Mouse (Mus musculus) spleen, postnatal 14 days (tissue): ENCODE data around the gene Rad54l2.

Source experiments
- DNase-seq, 2 experiments: peaks; one replicate each; pipeline ENCODE4 v3.0.0; 2021 to 2022; ENCODE audit warnings: low spot score in 2 of 2

Gene Rad54l2

DNA sequence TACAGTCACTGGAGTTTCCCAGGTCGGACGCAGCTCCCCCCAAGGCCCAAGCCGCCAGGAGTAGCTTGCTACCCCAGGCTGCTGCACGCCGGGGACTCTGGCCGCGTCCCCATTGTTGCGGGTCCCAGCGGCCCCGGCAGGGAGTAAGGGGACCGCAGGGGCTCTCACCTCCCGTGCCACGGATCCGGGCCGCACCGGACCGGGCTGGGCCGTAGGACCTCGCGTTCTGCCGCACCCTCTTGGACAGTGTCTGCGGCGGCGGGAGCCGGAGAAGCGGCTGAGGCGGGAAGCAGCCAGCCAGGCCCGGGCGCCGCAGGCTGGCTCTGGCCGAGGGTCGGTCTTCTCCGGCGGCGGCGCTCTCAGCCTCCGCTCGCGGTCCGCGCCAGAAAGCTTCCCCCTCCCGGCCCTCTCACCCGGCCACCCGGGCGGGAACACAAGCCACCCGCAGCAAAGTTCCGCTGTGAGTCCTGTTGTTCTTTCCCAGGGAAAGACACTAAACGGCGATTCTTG, at the start of gene Rad54l2:
TSS of gene Rad54l2 (minus strand) at position 383 of the 510 bp plus-strand sequence.
- peak; percentile 73 to 82 for DNase-seq

DNA sequence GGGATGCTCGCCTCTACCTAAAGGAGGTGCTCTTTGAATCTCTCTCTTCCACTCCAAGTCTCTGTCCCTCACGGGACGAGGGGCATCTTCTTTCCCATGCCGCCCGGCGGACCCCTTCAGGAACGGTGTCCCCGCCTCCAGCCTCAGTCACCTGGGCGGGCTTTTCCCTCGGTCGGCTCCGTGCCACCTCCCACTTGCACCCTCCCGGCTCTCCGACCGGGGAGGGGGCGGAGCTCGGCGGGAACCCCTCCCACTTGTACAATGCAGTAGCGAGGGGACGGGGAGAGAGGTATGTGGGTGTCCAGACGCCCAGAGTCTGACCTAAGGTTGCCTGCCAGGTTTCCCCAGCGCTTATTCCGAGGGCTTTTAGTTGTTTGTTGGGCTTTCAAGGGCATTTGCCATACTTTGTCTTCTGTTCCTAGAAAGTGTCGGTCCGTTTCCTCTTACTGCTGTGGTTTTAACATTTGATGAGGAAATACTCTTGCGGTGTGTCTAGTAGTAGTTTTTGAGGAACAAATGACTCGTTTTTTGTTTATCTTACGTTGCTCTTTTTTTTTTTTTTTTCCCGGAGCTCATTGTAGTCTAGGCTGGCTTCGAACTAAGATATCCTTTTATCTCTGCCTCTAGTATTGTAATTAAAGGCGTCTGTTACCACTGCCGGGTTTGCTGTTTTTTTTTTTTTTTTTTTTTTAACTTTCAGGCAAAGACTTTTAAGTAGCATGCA, 33.5 kb upstream of the Rad54l2 start:
- peak; percentile 76 to 80 for DNase-seq

DNA sequence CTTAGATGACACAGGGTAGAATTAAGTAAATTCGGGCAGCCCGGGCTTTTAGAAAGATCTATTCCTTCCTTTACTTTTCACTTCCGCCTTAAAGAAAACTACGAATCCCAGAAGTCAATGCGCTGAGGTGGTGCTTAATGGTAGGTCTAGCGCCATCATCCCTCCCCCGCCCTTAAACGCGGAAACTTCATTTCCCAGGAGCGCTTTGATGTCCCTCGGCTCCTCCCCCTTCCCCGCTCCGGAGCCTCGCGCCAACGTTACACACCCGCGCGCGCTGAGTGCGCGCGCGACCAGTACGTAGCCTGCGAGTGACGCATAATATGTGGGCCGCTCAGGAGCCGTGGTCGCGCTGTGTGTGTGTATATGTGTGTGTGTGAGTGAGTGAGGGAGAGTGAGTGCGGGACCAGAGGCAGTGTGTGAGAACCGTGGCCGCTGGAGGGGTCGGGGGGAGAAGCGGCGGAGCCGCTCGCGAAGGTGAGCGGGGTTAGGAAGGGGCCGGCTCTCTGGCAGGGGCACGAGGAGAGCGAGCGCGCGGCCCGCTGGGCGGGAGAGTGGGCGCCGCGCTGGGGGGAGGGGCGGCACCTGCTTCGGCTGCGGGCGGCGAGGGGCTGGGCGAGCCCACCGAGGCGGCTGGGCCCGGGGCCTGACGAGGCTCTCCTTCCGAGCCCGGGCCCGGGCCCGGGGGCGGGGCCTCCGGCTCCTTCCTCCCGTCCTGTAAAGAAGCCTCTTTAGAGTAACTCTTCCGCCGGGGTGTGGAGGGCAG, 32.8 kb upstream of the Rad54l2 start, which contains the start of gene Dcaf1:
TSS of gene Dcaf1 (plus strand) at position 257 of the 763 bp plus-strand sequence.
- peak; percentile 75 to 84 for DNase-seq

DNA sequence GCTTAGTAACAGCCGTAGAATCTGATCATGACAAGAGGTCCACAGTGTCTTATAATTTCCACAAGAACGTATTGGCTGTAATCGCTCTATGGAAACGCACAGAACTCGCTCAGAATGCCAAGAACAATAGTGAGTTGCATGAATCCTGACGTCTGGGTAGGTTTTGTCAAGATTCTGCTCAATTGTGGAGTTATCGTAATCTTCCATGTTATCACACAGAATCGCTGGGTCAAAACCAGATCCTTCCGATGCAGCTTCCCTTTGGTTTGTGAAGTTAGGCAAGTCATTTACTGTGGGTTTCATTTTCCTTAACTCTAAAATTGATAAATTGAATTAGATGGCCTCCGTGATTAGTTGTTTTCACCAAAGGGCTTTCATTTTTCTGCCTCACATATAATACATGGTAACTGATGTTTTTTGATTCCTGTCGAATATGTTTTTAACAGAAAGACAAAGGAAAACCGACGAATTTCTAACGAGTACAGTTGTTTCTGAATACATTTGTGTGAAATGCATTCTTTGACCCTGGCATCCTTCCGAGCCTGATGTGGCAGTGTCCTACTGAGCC, 32.1 kb upstream of the Rad54l2 start:
- no peak for DNase-seq

DNA sequence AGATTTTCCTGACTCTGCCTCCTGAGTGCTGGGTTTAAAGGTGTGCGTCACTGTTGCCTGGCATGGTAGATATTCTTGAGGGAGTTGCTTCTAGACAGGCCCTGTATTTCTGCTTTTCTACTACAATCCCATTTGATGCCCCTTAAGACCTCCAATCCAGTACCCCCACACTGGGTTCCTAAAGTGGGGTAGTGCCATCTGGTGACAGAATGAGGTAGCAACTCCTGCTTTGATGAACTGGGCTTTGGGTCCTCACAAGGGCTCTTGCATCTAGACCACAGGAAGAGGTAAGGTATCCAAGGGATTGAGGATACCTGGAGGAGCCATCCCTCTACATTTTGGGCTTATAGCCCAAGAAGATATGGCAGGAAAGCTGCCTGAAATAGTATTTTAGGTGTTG, 30.2 kb upstream of the Rad54l2 start:
- peak in 1 of 2 experiments; percentile 16 for DNase-seq

DNA sequence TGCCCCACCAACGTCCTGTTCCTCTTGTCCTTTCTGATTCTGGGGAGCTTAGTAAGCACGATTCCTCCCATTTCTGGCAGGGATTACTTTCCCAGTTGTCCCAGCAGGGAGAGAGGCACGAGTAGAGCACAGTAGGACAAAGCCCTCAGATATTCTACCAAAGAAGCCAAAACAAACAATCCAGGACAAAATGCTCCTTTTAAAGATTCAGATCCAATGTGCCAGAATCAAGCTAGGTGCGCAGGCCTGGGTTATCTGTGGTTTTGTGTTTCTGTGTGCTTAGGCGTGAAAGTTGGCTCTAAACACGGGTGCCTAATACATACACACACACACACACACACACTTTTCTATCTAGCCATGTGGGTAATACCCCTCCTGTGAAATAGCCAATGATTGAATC, 29.2 kb upstream of the Rad54l2 start:
- no peak for DNase-seq

DNA sequence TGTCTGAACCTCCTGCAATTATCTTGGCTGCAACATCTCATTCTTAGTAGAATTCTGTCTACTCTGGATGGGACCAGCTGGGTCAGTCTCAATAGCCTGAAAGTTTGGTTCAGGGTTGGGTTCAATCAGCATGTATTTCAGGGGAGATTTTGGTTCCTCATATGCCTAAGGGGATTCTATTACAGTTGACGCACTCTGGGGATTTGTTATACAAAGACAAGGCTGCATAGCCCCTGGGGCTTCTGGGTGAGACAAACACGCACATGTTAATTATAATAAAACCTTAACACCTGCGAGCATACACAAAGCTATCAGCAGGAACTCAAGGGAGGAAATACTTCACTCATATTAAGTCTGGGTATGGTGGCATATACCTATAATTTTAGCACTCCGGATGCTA, 17.5 kb upstream of the Rad54l2 start:
- no peak for DNase-seq

DNA sequence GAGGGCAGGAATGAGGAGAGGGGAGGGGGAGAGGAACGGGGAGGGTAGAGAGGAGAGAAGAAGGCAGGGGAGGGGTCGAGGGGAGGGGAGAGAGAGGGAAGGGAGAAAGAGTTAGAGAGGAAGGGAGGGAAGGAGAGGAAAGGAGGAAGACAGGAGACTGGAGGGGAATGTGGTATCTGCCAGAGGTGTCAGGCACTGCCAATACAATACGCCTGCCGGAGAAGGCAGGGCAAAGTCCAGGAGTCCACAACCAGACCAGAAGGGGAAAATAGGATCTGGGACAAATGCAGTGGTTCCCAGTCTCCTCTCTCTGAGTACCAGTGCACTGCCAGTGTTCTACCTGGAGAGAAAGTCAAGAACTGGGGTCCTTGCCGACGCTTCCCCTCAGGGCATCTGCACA, 1.8 kb upstream of the Rad54l2 start:
- no peak for DNase-seq

DNA sequence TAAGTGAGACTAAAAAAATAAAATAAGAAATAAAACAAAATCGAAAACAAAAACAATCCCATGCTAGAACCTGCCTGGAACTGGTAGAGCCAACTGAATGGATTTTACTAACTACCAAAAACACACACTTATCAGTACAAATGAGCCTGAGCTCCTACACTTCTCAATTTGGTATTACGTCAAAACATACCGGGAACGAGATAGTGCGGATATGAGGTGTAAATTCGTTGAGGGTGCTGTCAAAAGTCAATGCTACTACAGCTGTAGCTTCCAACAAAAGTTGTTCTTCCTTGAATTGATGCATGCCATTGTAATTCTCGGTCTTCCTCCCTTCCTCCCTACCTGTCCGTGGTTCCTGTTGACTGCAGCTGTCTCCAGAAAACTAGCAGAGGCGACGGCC, 369 bp upstream of the Rad54l2 start:
- DNase-seq: no peak

DNA sequence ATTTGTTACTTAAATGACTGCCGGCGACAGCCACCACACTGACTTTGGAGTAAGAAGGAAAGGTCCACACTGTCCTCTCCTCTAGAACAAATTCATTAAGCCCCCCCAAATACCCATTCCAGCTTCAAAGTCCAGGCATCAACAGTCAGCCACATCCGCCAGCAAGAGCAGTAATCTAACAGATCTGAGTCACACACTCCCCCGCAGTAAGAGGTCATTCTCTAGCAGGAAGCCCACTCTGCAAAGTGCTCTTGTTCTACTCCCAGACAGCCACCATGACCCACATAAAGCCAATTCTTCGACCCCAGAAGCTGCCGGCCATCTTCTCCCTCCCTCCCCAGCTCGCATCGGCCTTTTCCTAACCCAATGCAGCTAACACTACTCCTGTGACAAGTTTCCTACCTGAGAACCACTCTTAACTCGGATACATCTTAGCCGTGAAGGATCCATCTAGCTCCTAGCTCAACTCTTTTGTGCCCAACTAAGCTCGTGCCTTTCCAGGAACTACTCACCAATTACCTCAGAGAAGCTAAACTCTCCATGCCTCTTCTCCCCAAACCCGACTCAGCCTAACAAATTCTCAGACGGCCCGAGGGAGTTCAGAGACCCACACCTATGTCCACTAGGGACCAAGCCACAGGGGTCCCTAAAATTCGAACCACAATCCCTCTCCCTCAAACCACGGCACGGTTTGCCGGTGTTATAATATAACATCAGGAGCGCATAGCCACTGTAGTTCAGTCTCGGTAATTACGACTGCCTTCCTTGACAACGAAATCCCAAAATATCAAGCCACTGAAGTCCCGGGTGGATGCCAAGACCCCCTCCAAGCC, 799 bp downstream of the Rad54l2 start:
- no peak for DNase-seq

DNA sequence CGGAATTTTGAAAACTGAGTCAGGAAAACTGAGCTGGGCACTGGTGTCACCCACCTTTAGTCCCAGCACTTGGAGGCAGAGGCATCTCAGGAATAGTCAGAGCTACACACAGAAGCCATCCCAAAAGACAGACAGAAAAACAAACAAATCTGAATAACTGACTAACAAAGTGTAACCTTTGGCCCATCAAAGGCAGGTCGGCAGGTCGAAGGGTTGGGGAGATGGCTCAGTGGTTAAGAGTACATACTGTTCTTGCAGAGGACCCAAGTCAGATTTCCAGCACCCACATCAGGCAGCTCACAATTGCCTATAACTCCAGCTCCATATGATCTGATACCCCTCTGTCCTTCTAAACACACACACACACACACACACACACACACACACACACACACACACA, 3.8 kb downstream of the Rad54l2 start:
- no peak for DNase-seq

DNA sequence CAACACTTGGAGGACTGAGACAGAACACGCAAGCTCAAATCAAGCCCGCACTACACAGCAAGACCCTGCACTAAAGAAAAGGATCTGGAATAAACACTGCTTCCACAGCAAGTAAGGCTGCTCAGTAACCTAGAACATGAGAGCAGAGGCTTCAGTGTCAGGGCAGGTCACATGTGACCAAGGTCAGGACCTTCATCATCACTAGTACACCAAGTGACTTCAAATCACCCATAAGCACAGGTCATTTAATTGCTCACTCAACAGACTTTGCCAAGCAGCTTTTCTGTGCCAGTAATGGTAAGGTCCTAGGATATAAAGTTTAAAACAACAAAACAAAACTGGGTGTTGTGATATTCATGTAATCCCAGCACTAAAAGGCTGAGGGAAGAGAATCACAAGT, 5.4 kb downstream of the Rad54l2 start:
- DNase-seq: no peak

DNA sequence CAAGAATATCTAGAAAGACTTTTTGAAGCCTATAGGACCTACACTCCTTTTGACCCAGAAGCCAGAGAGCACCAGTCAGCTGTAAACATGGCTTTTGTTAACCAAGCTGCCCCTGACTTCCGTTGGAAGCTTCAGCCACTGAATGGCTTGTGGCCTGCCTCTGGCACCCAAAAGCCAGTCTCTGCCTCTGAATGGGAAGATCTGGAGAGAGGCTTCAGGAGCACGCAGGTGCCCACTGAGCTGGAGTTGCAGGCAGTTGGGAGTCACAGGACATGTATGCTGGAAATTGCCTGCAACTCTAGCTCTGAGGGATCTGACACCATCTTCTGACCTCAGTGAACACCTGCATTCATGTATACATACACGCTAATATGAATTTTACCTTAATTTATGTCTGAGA, 8.9 kb downstream of the Rad54l2 start:
- DNase-seq: no peak

DNA sequence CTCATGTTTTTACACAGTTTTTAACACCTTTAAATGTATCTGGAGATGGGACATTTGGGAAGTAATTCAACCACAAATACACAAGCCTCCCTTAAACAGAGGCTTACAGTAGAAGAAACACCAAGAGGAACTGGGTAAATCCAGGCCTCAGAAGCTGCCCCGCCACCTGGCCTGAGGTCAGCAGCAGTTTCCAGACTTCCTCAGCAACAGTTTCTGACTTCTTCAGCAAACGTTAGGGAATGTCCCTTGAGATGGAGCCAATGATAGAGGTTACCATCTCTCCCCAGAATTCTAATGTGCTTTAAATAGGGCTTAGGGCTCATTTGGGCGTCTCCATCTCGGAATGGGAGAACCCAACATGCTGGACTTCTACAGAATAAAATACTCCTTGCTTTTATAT, 10.7 kb downstream of the Rad54l2 start:
- no peak for DNase-seq

DNA sequence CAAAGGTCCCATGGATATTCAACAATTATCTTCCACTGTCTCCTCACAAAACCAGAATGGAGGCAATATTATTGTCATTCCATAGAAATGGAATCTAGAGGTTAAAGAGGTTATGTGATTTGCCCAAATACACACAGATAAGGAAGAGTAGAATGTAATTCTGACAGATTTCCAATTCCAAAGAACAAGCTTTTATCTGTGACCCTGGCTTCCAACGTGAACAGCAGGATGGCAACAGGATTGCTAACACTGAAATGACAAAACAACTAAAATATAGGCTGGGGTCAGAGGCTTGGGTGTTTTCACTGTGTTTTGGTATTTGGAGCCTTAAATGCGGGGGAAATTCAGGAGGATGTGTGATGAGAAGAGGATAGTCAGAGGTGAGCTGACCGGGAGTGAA, 11.6 kb downstream of the Rad54l2 start:
- no peak for DNase-seq

DNA sequence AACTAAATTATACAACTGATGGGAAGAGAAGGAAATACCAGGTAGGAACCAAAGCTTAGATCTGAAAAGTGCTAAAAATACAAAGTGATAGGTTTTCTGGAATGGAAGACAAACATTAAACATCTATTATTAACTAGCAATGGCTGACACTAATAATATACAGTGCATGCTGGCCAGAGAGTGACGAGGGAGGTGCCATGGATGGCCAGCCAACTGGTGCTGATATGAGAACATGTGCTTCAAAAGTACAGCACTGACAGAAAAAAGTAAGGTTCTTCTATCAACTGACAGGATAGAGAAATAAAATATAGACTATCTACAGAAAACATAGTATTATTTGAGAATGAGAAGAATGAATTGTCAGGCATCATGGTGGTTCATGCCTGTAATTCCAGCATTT, 12.9 kb downstream of the Rad54l2 start:
- DNase-seq: no peak

DNA sequence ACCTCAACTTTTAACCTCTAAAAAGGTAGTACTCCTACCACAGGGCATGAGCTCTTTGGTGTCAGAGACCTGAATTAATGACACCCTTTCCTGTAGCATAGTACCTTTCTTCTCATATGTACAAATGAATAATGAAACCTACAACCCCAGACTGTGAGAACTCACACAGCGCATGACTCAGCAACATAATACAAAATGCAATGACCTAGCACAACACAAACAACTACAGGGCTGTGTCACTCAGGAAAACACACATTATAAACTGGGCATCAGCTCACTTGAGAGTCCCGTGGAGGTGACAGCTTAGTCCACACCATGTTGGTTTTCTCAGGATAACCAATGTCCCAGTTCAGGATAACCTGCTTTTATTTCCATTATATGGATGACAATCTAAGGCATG, 17.2 kb downstream of the Rad54l2 start:
- DNase-seq: no peak

DNA sequence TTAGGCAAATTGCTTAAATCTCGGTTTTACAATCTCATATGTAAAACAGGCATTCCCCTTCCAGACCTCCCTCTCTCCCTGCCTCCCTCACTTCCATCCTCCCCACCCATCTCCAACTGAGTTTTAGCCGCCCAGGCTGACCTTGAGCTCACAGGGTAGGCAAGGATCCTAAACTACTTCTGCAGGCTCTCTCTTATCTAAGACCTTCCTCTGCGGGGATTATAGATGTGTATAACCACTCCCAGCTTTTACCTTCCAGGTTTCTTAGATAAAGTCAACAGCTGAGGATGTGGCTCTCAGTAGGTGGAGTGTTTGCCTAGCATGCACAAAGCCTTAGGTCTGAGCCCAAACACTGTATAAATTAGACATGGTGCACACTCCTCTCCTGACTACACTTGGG, 18.8 kb downstream of the Rad54l2 start:
- no peak for DNase-seq

DNA sequence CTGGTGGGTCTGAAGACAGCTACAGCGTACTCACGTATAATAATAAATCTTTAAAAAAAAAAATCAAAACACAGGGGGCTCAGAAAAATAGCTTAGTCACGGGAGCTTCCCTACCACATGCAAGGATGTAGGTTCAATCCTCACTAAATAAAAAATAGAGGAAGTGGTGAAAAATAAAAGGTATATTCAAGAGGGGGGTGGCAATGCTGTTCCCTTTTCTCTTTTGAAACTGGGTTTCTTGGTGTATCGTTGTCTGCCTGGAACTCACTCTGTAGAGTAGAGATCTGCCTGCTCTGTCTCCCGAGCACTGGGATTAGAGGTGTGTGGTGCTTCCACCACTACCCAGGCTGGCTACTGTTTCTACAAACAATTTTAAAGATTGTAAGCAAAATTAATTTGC, 19.2 kb downstream of the Rad54l2 start:
- no peak for DNase-seq

DNA sequence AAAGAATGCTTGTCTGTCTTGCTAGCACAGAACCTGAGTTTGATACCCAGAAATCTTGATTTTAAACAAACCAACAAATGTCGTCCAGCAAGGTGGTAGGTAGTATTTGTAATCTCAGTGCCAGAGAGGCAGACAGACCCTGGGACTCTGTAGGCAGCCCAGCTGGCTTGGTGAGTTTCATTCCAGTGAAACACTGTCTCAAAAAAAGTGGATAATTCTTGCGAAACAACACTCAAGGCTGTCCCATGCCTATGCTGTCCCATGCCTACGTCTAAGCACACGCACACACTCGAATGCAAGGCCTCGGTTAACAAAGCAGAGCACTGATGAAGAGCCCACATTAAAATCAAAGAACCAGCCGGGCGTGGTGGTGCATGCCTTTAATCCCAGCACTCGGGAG, 32.6 kb downstream of the Rad54l2 start:
- DNase-seq: no peak

DNA sequence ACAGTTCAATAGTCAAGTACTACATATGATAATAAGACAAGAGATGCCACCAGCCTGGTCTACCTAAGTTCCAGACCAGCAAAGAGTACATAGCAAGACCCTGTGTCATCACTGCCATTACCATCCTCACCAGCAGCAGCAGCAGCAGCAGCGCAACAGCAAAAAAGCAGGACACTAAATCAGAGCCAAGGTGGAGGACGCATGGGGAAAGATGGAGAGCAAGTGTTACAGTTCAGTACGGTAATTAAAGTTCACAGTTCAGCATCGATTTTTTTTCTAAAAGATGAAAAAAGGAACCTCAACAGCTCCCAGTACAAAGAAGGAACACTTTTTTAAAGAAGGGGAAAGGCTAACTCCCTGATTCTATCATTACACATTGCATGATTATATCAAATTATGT, 33.2 kb downstream of the Rad54l2 start:
- DNase-seq: no peak

DNA sequence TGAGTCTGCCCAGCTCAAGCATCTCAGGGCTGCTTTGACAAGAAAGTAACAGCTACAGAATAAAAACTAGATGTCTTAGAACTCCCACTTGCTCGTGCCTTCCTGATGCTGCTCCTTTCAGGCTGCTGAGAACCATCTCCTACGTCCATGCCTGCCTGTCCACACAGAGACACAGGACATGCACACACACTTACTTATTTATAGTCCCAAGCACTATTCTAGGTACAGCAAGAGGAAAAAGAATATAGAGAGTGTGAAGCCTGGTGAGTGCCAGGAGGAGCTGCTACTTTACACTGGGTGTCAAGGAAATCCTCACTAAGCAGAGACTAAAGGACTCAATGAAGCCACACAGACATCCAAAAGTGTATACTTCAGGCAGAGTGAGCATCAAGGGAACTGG, 34.7 kb downstream of the Rad54l2 start:
- DNase-seq: no peak
